Mouse (Mus musculus): ENCODE results near the gene G6pc2. TPM values are rescaled to one million over a fixed set of nuclear protein-coding genes. Genes with fewer than 3 reads are reported as not detected.

The G6pc2 gene
- polyA plus RNA-seq, 1 experiment from 2014 or later, result not detected

DNA sequence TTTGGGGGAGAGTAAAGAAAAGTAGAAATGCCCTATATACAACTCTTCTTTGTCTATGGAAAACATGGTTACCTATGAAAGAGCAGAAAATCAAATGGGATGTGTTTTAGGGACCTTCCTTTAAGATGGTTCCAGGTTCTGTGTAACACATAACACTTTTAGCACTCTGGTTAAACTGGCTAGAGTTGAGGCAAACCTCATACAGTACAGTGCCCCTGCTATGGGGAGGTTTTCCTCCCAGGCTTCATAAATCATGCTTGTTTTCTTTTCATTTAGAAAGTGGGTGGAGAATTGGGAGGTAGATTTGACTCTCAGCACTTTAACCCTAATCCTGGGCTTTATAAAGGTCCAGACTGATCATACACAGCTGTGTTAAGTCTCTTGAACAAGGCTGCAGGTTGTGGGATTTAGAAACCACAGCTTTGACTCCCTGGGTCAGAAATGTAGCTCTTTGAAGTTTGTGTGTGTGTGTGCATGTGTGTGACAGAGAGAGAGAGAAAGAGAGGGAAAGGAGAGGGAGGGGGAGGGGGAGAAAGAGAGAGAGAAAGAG, 53.3 kb downstream of the G6pc2 start:
- H3K36me3 ChIP-seq (ENCODE audit: control insufficient read depth, insufficient read depth, low read length), result no peaks in the 10 kb centered on the region
- no peak overlapping the region for H3K27ac ChIP-seq (ENCODE audit: low read length)
- no peak overlapping the region for H3K4me2 ChIP-seq (ENCODE audit: low read depth, low read length)
- H3K27me3 ChIP-seq (ENCODE audit: control insufficient read depth, insufficient read depth, low read depth, low read length), result no peaks in the 10 kb centered on the region
- no peak overlapping the region for H3K4me3 ChIP-seq (ENCODE audit: low read length)
- no peak for ATAC-seq (ENCODE audit: low read depth)
- H3K9ac ChIP-seq (ENCODE audit: low read length), result no peak overlapping the region
- H3K9me3 ChIP-seq (ENCODE audit: control insufficient read depth, low read length), result no peaks in the 10 kb centered on the region
- no peaks in the 10 kb centered on the region for H3K4me1 ChIP-seq (replicated peaks; ENCODE audit: control insufficient read depth, insufficient read depth, low read length)

DNA sequence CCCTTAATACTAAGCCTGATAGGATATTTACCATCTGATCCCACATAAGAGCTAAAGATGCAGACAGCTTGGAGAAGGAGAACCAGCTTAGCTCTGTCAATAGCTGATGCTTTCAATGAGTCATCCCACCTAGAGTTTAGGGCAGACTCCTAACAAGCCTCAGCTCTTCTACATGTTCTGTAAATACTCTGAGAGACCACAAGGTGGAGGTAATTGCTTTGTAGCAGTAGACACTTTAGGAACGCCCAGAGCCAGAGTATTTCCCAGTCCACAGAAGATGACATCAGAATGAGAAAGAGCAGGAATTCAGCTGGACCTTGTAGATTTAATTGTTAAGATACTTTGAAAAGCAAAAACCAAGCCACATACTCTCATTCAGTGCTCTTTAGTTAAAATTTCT, 65.0 kb downstream of the G6pc2 start:
- Histone ChIP-seq H3K4me2 (ENCODE audit: low read depth, low read length) (no peak overlapping the region), H3K27ac (ENCODE audit: low read length) (no peak overlapping the region), H3K27me3 (ENCODE audit: control insufficient read depth, insufficient read depth, low read depth, low read length) (no peaks in the 10 kb centered on the region), H3K4me3 (ENCODE audit: low read length) (no peak overlapping the region), H3K9ac (ENCODE audit: low read length) (no peak overlapping the region), H3K36me3 (ENCODE audit: control insufficient read depth, insufficient read depth, low read length) (no peaks in the 10 kb centered on the region), H3K4me1 (replicated peaks; ENCODE audit: control insufficient read depth, insufficient read depth, low read length) (no peaks in the 10 kb centered on the region), H3K9me3 (ENCODE audit: control insufficient read depth, low read length) (no peaks in the 10 kb centered on the region)
- ATAC-seq (ENCODE audit: low read depth), result no peak; the same call in 1 of the 2 replicates
- 10% methylated on average over 1 of the region's 1 CpGs for WGBS

Other genes starting within 250 kb of the G6pc2 start
- gene Nostrin, start 75.3 kb upstream of the G6pc2 start, polyA plus RNA-seq (2015; fragmentation: Nextera tagmentation; extraction: Ambion mirVana), result 19.3 and 19.5 TPM in 2 replicates
- 178 and 186 TPM in 2 replicates for gene Spc25, start 4.9 kb upstream of the G6pc2 start, polyA plus RNA-seq (2015; fragmentation: Nextera tagmentation; extraction: Ambion mirVana)
- gene Abcb11, start 131.5 kb downstream of the G6pc2 start, polyA plus RNA-seq (2015; fragmentation: Nextera tagmentation; extraction: Ambion mirVana), result 0.19 and 0.21 TPM in 2 replicates
- 0.04 and 0.08 TPM in 2 replicates for gene Dhrs9, start 169.4 kb downstream of the G6pc2 start, polyA plus RNA-seq (2015; fragmentation: Nextera tagmentation; extraction: Ambion mirVana)